Mouse (Mus musculus): ENCODE results near the gene Usp21. TPM values are rescaled to one million over a fixed set of nuclear protein-coding genes. Genes with fewer than 3 reads are reported as not detected.
A peak's percentile ranks its signal among the peaks of the same experiment; 100 is the strongest.

Usp21 gene
- total RNA-seq, 4 experiments from 2014 or later, result 39.3 to 64.7 (median 52.0) TPM

DNA sequence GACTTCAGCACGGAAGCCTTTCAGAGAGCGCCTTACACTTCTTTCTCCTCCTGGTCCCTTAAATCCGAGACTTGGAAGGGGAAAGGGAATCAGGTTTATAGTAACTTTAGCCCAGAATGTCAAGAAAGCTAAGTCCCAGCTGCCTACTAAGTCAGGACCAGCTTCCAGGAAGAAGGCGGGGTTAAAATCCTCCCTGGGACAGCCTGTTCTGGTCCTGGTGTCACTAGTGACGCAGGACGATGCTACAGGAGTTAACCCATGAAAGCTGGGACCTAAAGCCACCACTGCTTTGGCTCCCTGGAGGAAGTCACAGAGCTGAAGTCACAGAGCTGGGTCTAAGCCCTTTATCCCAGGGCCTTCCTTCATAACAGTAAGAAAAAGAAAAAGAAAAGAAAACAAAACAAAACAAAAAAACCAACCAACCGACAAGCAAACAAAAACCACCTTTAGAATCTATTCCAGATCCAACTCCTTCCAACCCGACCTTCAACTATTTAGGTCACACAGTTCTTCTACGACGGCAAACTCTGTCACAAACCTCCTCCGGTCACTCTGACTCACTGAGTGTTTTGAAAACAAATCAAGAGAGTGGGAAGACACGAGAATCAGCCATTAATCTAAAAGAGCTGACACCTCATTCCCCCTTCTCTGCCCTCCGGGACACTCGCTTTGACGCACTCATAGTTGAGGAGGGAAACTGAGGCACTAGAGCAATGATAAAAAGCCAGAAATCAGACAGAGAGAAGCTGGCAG is 47.6 kb downstream of the Usp21 start:
- peak; percentile 70 for DNase-seq

DNA sequence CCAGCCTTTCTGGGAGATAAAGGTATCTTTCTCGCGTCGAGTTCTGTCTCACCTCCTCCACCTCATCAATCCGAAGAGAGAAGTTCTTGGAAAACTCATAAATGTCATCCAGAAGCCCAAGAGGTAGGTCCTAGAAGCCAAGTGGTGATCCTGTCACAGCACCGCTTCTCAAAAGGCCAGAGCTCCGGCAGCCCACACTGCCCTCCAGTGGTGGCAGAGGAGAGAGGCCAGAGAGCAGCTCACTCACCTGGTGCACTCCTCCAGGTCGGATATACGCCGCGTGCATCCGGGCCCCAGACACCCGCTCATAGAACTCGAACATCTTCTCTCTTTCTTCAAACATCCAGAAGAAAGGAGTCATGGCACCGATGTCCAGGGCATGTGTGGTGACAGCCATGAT is 49.3 kb downstream of the Usp21 start:
- DNase-seq, result peak; percentile 60

DNA sequence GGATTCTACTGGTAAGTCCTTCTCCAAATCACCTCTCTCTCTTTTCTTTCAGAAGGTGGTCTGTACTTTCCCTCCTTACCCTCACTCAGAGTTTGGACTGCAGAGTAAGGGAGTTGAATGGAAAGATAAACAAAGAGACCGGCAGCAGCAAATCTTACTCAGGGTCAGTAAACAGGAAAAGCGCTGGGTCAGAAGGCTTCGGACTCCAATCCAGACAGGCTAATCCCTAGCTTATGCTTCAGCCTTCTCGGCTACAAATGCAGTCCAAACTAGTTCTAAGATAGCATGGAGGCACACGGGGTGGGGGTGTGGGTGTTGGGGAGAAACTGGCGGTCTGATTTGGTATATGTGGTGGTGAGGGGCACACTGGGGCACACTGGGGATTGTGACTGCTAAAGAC is 50.4 kb downstream of the Usp21 start:
- DNase-seq, result no peak

DNA sequence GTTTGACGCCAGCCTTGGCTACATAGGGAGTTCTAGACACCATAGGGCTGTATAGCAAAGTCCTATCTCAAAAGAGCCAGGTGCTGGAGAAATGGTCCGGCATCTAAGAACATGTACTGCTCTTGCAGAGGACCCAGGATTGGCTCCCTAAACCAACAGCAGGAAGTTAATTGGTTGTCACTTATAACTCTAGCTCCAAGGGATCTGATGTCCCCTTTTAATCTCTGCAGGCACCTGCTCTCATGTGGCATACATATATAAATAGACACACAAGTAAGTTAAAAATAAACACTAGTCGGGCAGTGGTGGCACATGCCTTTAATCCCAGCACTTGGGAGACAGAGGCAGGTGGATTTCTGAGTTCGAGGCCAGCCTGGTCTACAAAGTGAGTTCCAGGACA is 52.0 kb downstream of the Usp21 start:
- no peak for DNase-seq

DNA sequence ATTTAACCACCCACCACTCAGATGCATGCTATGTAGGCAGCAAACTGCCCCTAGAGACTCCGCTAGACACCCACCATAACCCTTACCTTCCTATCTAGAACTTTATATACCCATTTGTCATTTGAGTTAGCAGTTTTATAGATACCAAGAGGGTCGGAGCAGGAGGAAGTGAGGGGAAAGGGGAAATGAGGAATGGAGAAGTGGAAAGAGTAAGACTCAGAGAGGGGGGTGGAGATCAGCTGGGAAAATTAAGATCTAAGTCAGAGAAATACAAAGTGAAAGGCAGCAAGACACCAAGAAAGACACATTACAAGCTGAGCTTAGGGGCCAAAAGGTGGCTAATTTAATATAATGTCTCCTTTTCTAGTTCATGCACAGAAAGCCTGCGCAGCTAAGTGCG is 53.3 kb downstream of the Usp21 start:
- no peak for DNase-seq

DNA sequence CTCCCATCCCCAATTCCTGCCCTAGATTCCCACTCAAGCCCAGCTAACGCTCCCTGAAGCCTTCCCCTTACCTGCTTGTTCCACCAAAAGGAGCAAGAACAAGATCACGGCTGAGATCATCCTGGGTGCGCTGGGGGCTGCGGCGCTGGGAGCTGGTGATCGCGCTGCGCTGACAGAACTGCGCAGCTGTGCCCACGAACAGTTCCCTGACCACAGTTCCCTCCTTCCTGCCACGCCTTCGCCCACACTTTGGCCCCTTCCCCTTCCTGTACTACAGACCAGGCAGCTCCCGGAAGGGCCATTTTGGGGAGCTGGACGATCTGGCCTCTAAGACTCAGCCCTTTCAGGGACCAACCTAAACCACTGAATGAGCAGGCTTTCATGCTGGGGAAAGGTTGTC is 53.7 kb downstream of the Usp21 start, which contains the start of gene Fcer1g:
TSS of gene Fcer1g (minus strand) at position 240 of the 400 bp plus-strand sequence.
- no peak for DNase-seq

DNA sequence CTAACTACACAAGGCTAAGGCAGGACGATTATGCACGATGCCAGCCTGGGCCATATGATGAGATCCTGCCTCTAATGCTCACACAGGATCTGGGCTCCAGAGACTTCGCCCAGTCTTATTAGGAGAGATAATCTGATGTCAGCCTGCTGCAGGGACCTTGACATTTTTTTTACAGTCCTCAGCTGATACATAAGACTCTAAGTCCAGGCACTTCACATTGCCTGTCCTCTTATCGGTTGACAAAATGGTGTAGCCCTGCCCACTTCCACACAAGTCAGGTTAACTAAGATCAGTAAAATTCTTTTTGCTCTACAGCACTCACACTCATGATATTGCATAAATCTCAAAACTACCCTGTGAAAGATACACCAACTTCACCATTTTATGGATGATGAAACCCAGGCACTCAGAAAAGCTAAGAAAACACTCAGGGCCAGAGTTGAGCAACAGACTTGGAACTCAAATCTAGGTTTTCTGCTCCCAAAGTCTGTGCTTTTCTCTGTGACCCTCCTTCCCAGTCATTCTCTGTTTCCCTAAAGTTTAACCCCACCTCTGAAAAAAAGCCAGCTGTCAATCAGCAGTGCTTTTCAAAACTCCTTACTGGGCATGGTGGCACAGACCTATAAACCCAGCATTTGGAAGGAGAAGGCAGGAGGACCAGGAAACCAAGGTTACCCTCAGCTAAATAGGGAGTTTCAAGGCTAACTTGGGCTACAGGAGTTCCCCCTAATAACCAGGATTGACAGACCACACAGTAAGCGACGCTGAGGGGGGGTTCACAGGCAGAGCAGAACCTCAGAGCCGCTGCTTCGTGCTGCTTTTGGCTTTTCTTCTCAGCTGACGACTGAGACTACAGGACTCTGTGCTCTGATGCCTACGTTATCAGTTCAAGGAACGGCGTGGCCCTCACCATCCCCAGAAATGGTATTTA is 54.7 kb downstream of the Usp21 start:
- DNase-seq, result no peak

DNA sequence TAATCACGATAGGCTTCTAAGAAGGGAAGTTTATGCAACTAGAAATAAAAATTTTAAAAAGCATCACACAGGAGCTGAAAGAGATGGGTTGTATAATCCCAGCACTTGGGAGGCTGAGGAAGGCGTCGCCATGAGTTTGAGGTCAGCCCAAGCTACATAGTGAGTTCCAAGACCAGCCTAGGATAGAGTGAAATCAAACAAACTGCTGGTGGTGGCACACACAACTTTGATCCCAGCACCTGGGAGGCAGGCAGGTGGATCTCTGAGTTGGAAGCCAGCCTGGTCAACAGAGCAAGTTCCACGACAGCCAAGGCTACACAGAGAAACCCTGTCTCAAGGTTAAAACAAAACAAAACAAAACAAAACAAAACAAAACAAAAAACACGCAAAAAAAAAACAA is 55.4 kb downstream of the Usp21 start:
- DNase-seq, result no peak

Other genes starting within 250 kb of the Usp21 start
- 10 to 100 TPM; 11.4 to 29.7 (median 23.1) TPM for gene Fcgr3, start 223.1 kb downstream of the Usp21 start, total RNA-seq (2022)
- gene Cfap126, start 174.1 kb downstream of the Usp21 start, total RNA-seq (2022), result 1 to 10 TPM; 1.3 to 4.1 (median 3.1) TPM
- gene Sdhc, start 137.4 kb downstream of the Usp21 start, total RNA-seq (2022), result 100 to 1,000 TPM; 324 to 440 (median 382) TPM
- gene Mpz, start 137.3 kb downstream of the Usp21 start, total RNA-seq (2022), result 1 to 10 TPM in 2 of 4 experiments, under 1 TPM in 2; 0.43 to 1.4 (median 1.2) TPM
- gene Pcp4l1, start 91.7 kb downstream of the Usp21 start, total RNA-seq (2022), result 10 to 100 TPM; 55.7 to 66.0 (median 59.2) TPM
- gene Nr1i3, start 74.0 kb downstream of the Usp21 start, total RNA-seq (2022), result under 1 TPM in 2 of 4 experiments, not detected in 2; 0.13 to 0.15 TPM
- gene Tomm40l, start 65.5 kb downstream of the Usp21 start, total RNA-seq (2022), result 10 to 100 TPM; 39.1 to 49.2 (median 46.0) TPM
- 1 to 10 TPM; 2.0 to 6.4 (median 4.3) TPM for gene Apoa2, start 62.9 kb downstream of the Usp21 start, total RNA-seq (2022)
- gene Fcer1g, start 53.6 kb downstream of the Usp21 start, total RNA-seq (2022), result 10 to 100 TPM; 21.8 to 34.4 (median 28.3) TPM
- gene Adamts4, start 37.6 kb downstream of the Usp21 start, total RNA-seq (2022), result under 1 TPM; 0.46 to 0.80 (median 0.60) TPM
- 100 to 1,000 TPM; 609 to 713 (median 672) TPM for gene Ndufs2, start 36.6 kb downstream of the Usp21 start, total RNA-seq (2022)
- 10 to 100 TPM; 28.5 to 44.8 (median 43.0) TPM for gene B4galt3, start 17.7 kb downstream of the Usp21 start, total RNA-seq (2022)
- 10 to 100 TPM; 39.7 to 86.2 (median 65.6) TPM for gene Ppox, start 6.8 kb downstream of the Usp21 start, total RNA-seq (2022)
- gene Ufc1, start 7.0 kb upstream of the Usp21 start, total RNA-seq (2022), result 100 to 1,000 TPM; 179 to 200 (median 194) TPM
- 10 to 100 TPM; 31.0 to 45.9 (median 36.7) TPM for gene Dedd, start 41.2 kb upstream of the Usp21 start, total RNA-seq (2022)
- gene Nit1, start 57.7 kb upstream of the Usp21 start, total RNA-seq (2022), result 100 to 1,000 TPM in 1 of 4 experiments, 10 to 100 TPM in 3; 81.4 to 103 (median 89.6) TPM
- gene Pfdn2, start 57.7 kb upstream of the Usp21 start, total RNA-seq (2022), result 100 to 1,000 TPM in 2 of 4 experiments, 10 to 100 TPM in 2; 76.7 to 184 (median 115) TPM
- 10 to 100 TPM in 1 of 4 experiments, 1 to 10 TPM in 3; 1.7 to 13.1 (median 6.2) TPM for gene Klhdc9, start 72.8 kb upstream of the Usp21 start, total RNA-seq (2022)
- under 1 TPM; 0.10 to 0.54 (median 0.31) TPM for gene Nectin4, start 82.1 kb upstream of the Usp21 start, total RNA-seq (2022)
- gene Arhgap30, start 101.0 kb upstream of the Usp21 start, total RNA-seq (2022), result 1 to 10 TPM; 3.4 to 7.5 (median 5.5) TPM
- 10 to 100 TPM; 61.4 to 94.4 (median 75.4) TPM for gene Usf1, start 123.3 kb upstream of the Usp21 start, total RNA-seq (2022)
- gene Tstd1, start 130.9 kb upstream of the Usp21 start, total RNA-seq (2022), result 1 to 10 TPM; 1.7 to 8.1 (median 5.3) TPM
- 10 to 100 TPM; 26.4 to 53.3 (median 39.5) TPM for gene F11r, start 149.5 kb upstream of the Usp21 start, total RNA-seq (2022)
- 1 to 10 TPM; 6.0 to 9.4 (median 7.0) TPM for gene Alyref2, start 215.5 kb upstream of the Usp21 start, total RNA-seq (2022)
- gene Itln1, start 247.3 kb upstream of the Usp21 start, total RNA-seq (2022), result not detected

All from adrenal gland, adult 8-10 months (tissue).